Comparison of ENCODE assay signal across 8 mouse cellular contexts in genomic region chr10:18549321-18550216, GRCm38 (mm10). TPM values are rescaled to one million over a fixed set of nuclear protein-coding genes. Genes with fewer than 3 reads are reported as not detected.
DNase-seq lines count a peak whose midpoint lies in the region; ATAC-seq lines count a peak whose summit lies in the region.

No protein-coding gene starts in this region.

- no peaks in the 10 kb centered on the region for H3K27me3 ChIP-seq in limb, embryonic 11.5 days (ENCODE audit: control insufficient read depth, insufficient read depth, low read length)
- no peaks in the 10 kb centered on the region for H3K27me3 ChIP-seq in neural tube, embryonic 15.5 days (replicated peaks)

- H3K9ac ChIP-seq in limb, embryonic 11.5 days (ENCODE audit: low read length) = peak overlapping the region; percentile 35; the same call in 1 of the 2 replicates
- peak overlapping the region; percentile 38 for H3K9ac ChIP-seq in neural tube, embryonic 15.5 days (replicated peaks)

- no peak overlapping the region for H3K27ac ChIP-seq in limb, embryonic 11.5 days (replicated peaks; ENCODE audit: low read depth, low read length)
- peak overlapping the region; percentile 43 for H3K27ac ChIP-seq in neural tube, embryonic 15.5 days (replicated peaks)

- peak overlapping the region; percentile 55 for H3K4me2 ChIP-seq in limb, embryonic 11.5 days (ENCODE audit: low read depth, severe bottlenecking)
- H3K4me2 ChIP-seq in neural tube, embryonic 15.5 days = peak overlapping the region; percentile 64

- H3K4me3 ChIP-seq in limb, embryonic 11.5 days (ENCODE audit: low read depth, low read length) = peak overlapping the region; percentile 34
- H3K4me3 ChIP-seq in neural tube, embryonic 15.5 days (replicated peaks) = peak overlapping the region; percentile 43

- WGBS in limb, embryonic 11.5 days = 4% methylated on average over 35 of the region's 35 CpGs
- WGBS in neural tube, embryonic 15.5 days = 3% methylated on average over 35 of the region's 35 CpGs

- H3K9me3 ChIP-seq in limb, embryonic 11.5 days (ENCODE audit: control insufficient read depth, low read length) = no peaks in the 10 kb centered on the region
- H3K9me3 ChIP-seq in neural tube, embryonic 15.5 days (replicated peaks) = no peaks in the 10 kb centered on the region

- H3K4me1 ChIP-seq in limb, embryonic 11.5 days (ENCODE audit: control insufficient read depth, insufficient read depth, low read length) = no peaks in the 10 kb centered on the region
- H3K4me1 ChIP-seq in neural tube, embryonic 15.5 days = peaks cover 14% of the 10 kb centered on the region; the same call in 1 of the 2 replicates

- no peak for ATAC-seq in limb, embryonic 11.5 days (ENCODE audit: insufficient number of reproducible peaks, low FRiP score, low TSS enrichment, low read depth)
- ATAC-seq in neural tube, embryonic 15.5 days (ENCODE audit: low FRiP score) = peak; percentile 81

- DNase-seq in cerebellum, postnatal 10 days = peak; percentile 52 to 55
- no peak for DNase-seq in cerebellum, adult 8-10 months
- peak; percentile 48 for DNase-seq in right cerebral cortex, adult 18-20 months
- no peak for DNase-seq in right cerebral cortex, postnatal 36 days (ENCODE audit: low spot score in 2 of 2)
- peak; percentile 47 for DNase-seq in limb, embryonic 11.5 days (ENCODE audit: low spot score)
- DNase-seq in MN1 (ENCODE audit: low spot score) = no peak
- DNase-seq in cerebellum, adult 9-10 months = no peak

- no peaks in the 10 kb centered on the region for H3K36me3 ChIP-seq in limb, embryonic 11.5 days (ENCODE audit: control insufficient read depth, insufficient read depth, low read length)
- H3K36me3 ChIP-seq in neural tube, embryonic 15.5 days = no peaks in the 10 kb centered on the region

RNA-seq across cellular contexts. Expression of gene Hebp2, which starts 3.7 kb away (rescaled TPM):
- polyA plus RNA-seq in limb, embryonic 11.5 days (2014; fragmentation: Nextera tagmentation; extraction: Ambion mirVana) = 19.7 and 21.0 TPM in 2 replicates
- 15.5 and 18.3 TPM in 2 replicates for polyA plus RNA-seq in neural tube, embryonic 15.5 days (2015; fragmentation: Nextera tagmentation; extraction: Ambion mirVana)

Comparison
In these comparisons a context has a peak if more than half of its experiments do, and no peak if none do; other contexts are left out.
1. DNase-seq: peak in cerebellum, postnatal 10 days (2 of 2), right cerebral cortex, adult 18-20 months (single experiment) and limb, embryonic 11.5 days (single experiment); none in cerebellum, adult 8-10 months (single experiment), right cerebral cortex, postnatal 36 days (0 of 2), MN1 (single experiment) and cerebellum, adult 9-10 months (single experiment).